Mouse (Mus musculus) forebrain, embryonic 14.5 days (tissue): Measurements from ENCODE around the gene Kcnip4. TPM values are rescaled to one million over a fixed set of nuclear protein-coding genes. Genes with fewer than 3 reads are reported as not detected.

ENCODE experiments used
- ATAC-seq: fragments of 200-750 bp; cut with Nextera tagmentation; 2 replicates; pipeline ENCODE4 v1.8.0; 2017; ENCODE audit warnings: mild to moderate bottlenecking, moderate library complexity
- DNase-seq: peaks from one replicate; pipeline ENCODE4 v3.0.0-alpha.2; 2015; ENCODE audit warnings: low spot score
- H3K27ac ChIP-seq: fragments of 300-500 bp; sonication (generic); 2 replicates; pipeline ENCODE4 v1.5.1; 2014; ENCODE audit warnings: low read depth, mild to moderate bottlenecking, control low read depth, low read length, moderate library complexity
- H3K27me3 ChIP-seq: fragments of 300-500 bp; sonication (generic); replicated peaks from 2 replicates; pipeline ENCODE4 v1.6.1; 2014; ENCODE audit warnings: low read length, control low read depth, mixed read lengths; ENCODE audit not compliant: control insufficient read depth, insufficient read depth
- H3K36me3 ChIP-seq: fragments of 300-500 bp; sonication (generic); 2 replicates; pipeline ENCODE4 v1.6.1; 2014; ENCODE audit warnings: low read length, control low read depth; ENCODE audit not compliant: control insufficient read depth, insufficient read depth
- H3K4me1 ChIP-seq: fragments of 300-500 bp; sonication (generic); 2 replicates; pipeline ENCODE4 v1.6.1; 2014; ENCODE audit warnings: antibody characterized with exemption, low read length, control low read depth; ENCODE audit not compliant: control insufficient read depth, insufficient read depth
- H3K4me2 ChIP-seq: fragments of 300-500 bp; sonication (generic); 2 replicates; pipeline ENCODE4 v1.6.1; 2014; ENCODE audit warnings: mild to moderate bottlenecking, control low read depth, low read length
- H3K4me3 ChIP-seq: fragments of 300-500 bp; sonication (generic); 2 replicates; pipeline ENCODE4 v1.5.1; 2014; ENCODE audit warnings: low read depth, low read length, control low read depth
- H3K9ac ChIP-seq: fragments of 300-500 bp; sonication (generic); 2 replicates; pipeline ENCODE4 v1.6.1; 2014; ENCODE audit warnings: mild to moderate bottlenecking, low read length, control low read depth, moderate library complexity
- H3K9me3 ChIP-seq: fragments of 300-500 bp; sonication (generic); replicated peaks from 2 replicates; pipeline ENCODE4 v1.6.1; 2016; ENCODE audit warnings: low read length, control low read depth, mixed read lengths; ENCODE audit not compliant: control insufficient read depth
- WGBS: fragments of 180-500 bp; shearing (Covaris S2); extraction: QIAGEN DNeasy Blood & Tissue Kit; methylation state at CpG from one replicate; pipeline ENCODE4 v1.1.7; 2014; 5-methylcytosine and 5-hydroxymethylcytosine counted together
- polyA plus RNA-seq: library from polyadenylated mRNA; unstranded; fragments of >200 nt; fragmentation: Nextera tagmentation; extraction: Ambion mirVana; gene quantifications from 2 replicates; pipeline ENCODE4 v1.2.1, GENCODE M21; 2014

Kcnip4 gene
- polyA plus RNA-seq, 1 experiment from 2014 or later, result 8.0 TPM

DNA sequence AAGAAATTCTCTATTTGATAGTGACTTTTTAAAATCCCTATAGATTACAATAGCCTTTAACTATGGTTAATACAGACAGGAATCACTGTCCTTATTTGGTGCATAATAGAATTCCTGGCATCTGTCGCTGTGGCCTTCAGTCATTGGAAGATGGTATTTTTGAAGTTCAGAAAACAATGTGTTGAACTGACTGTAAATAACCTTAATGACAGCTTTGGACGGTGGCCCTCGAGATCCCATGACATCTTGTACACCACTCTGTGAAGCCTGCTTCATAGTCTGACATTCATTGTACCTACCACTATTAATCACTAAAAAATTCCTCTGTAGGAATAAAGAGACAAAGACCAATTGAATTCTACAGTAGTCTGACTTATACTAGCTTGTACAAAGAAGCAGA, 430.4 kb downstream of the Kcnip4 start:
- H3K4me1 ChIP-seq, result no peaks in the 10 kb centered on the region
- no peaks in the 10 kb centered on the region for H3K27me3 ChIP-seq
- no peak overlapping the region for H3K4me3 ChIP-seq
- WGBS, result 57% methylated on average over 3 of the region's 3 CpGs
- H3K4me2 ChIP-seq, result no peak overlapping the region
- ATAC-seq (no peak), DNase-seq (no peak)
- no peak overlapping the region for H3K9ac ChIP-seq
- no peaks in the 10 kb centered on the region for H3K36me3 ChIP-seq
- H3K27ac ChIP-seq, result no peak overlapping the region
- H3K9me3 ChIP-seq, result no peaks in the 10 kb centered on the region

DNA sequence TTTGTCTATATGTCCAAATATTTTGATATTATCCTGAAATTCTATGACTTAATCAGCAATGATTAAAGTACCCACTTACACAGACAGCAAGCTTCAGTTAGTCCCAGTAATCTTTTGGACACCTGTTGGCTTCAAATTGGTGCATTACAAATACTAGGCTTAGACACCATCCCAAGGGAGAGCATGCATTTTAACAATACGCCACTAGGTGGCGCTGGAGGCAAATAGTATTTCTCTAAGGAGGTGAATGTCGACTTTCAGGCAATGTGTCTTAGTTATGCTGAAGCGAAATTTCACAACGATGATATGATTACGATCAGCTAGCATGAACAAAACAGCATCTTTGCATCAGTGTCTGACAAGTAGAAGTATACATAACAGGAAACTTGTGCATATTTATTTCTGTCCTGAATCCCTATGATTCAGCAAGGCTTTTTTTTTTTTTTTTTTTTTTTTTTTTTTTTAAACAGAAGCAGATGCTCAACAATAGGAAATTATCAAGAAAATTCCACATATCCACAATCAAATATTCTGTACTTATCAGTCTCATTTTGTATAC, 434.5 kb downstream of the Kcnip4 start:
- 11% methylated on average over 6 of the region's 6 CpGs for WGBS
- Histone ChIP-seq H3K4me1 (no peaks in the 10 kb centered on the region), H3K27me3 (no peaks in the 10 kb centered on the region), H3K9me3 (no peaks in the 10 kb centered on the region), H3K4me2 (0 out of 2 replicates have a peak overlapping the region, but pooled peaks have one; percentile 24), H3K36me3 (no peaks in the 10 kb centered on the region), H3K9ac (no peak overlapping the region), H3K4me3 (no peak overlapping the region), H3K27ac (no peak overlapping the region)
- peak; percentile 95 for ATAC-seq
- DNase-seq, result peak; percentile 94

DNA sequence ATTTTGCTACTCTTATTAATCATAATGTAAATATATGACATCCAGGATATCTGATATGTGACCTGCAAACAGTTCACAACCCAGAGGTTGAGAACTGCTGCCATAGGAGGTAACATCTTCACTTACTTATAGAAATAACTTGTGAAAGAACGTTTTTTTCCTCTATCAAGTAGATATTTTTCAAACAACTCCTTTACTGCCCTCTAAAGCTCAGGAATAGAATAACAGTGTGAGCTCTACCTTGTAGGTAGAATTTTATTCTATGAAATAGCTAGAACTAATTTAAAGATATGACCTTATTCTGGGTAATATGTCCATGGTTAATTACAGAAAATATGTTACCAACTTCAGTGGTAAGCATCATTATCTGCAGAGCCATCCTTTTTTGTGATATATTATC, 459.1 kb downstream of the Kcnip4 start:
- ATAC-seq (no peak), DNase-seq (peak; percentile 58)
- H3K9me3 ChIP-seq, result no peaks in the 10 kb centered on the region

DNA sequence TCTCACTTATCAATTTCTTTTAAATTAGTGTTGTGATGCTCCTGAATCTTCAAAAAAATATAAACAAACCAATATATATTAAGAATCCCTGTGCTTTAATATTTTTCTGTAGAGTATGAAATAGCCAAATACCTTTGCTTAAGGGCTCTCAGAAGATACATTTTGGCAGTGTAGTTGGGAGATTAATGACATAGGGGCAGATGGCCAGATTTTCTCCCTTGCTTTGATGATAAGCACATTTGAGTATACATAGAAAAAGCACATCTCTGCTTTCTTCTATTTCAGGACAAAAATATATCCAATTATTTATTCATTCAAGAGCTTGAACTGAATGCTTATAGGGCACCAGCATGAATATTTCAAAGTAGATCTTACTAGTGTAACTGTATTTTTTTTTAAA, 465.8 kb downstream of the Kcnip4 start:
- DNase-seq (no peak), ATAC-seq (no peak)
- no peak overlapping the region for H3K27ac ChIP-seq
- no peak overlapping the region for H3K9ac ChIP-seq
- no peaks in the 10 kb centered on the region for H3K4me1 ChIP-seq
- H3K4me2 ChIP-seq, result no peak overlapping the region
- no peaks in the 10 kb centered on the region for H3K27me3 ChIP-seq
- H3K36me3 ChIP-seq, result no peaks in the 10 kb centered on the region
- H3K4me3 ChIP-seq, result no peak overlapping the region
- H3K9me3 ChIP-seq, result no peaks in the 10 kb centered on the region

More for the DNA sequence above, 459.1 kb downstream of the Kcnip4 start:
- no peak overlapping the region for H3K27ac ChIP-seq
- H3K4me3 ChIP-seq, result no peak overlapping the region
- H3K36me3 ChIP-seq, result no peaks in the 10 kb centered on the region
- H3K27me3 ChIP-seq, result no peaks in the 10 kb centered on the region
- no peak overlapping the region for H3K4me2 ChIP-seq
- H3K4me1 ChIP-seq, result no peaks in the 10 kb centered on the region
- WGBS, result 31% methylated on average over 1 of the region's 1 CpGs
- H3K9ac ChIP-seq, result no peak overlapping the region

DNA sequence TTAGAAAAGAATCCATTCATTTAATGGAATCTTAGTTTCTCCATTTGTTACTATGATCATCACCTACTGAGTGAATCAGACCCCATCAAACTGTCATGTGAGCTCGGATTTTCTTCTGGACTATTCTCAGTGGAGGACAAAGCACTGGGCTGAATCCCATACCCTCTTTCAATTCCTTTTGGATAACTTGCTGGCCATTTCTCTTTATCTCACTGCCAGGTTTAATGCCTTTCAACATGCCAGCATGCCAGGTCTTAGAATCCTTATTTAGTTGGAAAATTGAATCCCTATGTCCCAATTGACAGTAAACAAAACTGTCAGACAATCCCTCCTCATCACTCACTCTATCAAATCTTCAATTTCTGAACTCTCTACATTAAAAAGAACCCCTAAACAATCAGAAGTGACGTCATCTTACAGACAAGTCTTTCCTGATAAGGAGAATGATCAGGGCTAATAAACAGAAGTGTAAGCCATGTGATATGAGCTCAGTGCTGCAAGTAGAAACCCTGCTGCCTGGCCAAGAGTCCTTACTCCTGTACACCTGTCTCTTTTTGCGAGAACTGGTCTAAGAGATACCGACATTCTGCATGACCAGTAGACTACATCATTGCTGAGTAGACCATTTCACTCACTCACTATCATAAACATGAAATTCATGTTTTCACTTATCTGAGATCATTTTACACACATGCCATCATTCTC, 466.9 kb downstream of the Kcnip4 start:
- 88% methylated on average over 4 of the region's 4 CpGs for WGBS
- no peaks in the 10 kb centered on the region for H3K9me3 ChIP-seq
- H3K4me1 ChIP-seq, result no peaks in the 10 kb centered on the region
- H3K27me3 ChIP-seq, result no peaks in the 10 kb centered on the region
- H3K9ac ChIP-seq, result no peak overlapping the region
- no peak overlapping the region for H3K4me2 ChIP-seq
- H3K36me3 ChIP-seq, result no peaks in the 10 kb centered on the region
- H3K27ac ChIP-seq, result no peak overlapping the region
- H3K4me3 ChIP-seq, result no peak overlapping the region
- no peak for ATAC-seq
- DNase-seq, result no peak

DNA sequence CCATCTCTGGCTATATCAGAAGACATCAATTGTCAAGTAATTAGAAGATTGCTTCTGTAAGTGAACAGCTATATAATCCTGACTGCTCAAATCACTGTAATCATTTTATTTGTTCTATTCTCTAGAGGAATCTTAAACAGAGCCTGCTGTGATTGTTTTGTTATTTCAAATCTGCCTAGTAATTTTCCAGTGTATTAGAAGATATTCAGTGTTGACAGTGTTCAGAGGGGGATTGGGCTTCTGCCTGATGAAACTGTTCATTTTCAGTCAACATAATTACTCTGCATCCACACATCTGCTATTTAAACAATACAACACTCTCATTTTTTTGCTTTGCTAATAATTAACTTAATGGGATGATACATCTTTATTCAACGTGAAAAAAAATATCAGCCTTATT, 476.7 kb downstream of the Kcnip4 start:
- no peak overlapping the region for H3K9ac ChIP-seq
- 72% methylated on average over 1 of the region's 1 CpGs for WGBS
- H3K27ac ChIP-seq, result no peak overlapping the region
- peak; percentile 69 for ATAC-seq
- no peaks in the 10 kb centered on the region for H3K4me1 ChIP-seq
- H3K4me3 ChIP-seq, result no peak overlapping the region
- no peak overlapping the region for H3K4me2 ChIP-seq
- peak; percentile 33 for DNase-seq
- H3K9me3 ChIP-seq, result no peaks in the 10 kb centered on the region
- no peaks in the 10 kb centered on the region for H3K36me3 ChIP-seq
- no peaks in the 10 kb centered on the region for H3K27me3 ChIP-seq

DNA sequence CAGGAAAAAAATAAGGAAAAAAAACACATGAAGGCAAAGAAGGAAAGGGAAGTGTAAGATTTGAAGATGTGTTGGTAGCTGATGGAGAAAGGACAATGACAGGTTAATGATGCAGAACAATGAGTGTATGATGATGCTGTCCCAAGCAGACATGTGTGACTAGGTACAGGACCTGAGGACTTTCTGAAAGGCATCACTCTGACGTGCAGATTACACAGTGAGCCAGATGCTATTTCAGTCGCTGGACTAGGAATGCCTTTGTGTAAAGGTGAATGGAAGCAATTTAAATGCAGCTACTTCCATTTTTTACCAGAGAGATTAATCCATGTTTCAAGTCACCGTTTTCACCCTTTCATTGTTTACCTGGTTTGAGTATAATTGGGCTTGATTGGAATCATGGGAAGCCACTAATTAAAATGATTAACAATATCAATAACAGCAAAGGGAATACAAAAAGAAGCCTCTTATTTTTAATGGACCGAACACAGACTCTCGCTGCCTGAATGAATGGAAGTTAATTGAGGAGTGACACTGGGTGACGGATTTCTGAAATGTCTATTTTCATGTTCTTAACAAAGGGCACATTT, 483.4 kb downstream of the Kcnip4 start:
- H3K9me3 ChIP-seq, result no peaks in the 10 kb centered on the region
- no peak overlapping the region for H3K4me3 ChIP-seq
- H3K9ac ChIP-seq, result no peak overlapping the region
- no peaks in the 10 kb centered on the region for H3K36me3 ChIP-seq
- H3K4me1 ChIP-seq, result no peaks in the 10 kb centered on the region
- H3K27ac ChIP-seq, result no peak overlapping the region
- H3K4me2 ChIP-seq, result no peak overlapping the region
- peak; percentile 32; the same call in 1 of the 2 replicates for ATAC-seq
- H3K27me3 ChIP-seq, result no peaks in the 10 kb centered on the region
- 5% methylated on average over 6 of the region's 6 CpGs for WGBS
- DNase-seq, result peak; percentile 26

DNA sequence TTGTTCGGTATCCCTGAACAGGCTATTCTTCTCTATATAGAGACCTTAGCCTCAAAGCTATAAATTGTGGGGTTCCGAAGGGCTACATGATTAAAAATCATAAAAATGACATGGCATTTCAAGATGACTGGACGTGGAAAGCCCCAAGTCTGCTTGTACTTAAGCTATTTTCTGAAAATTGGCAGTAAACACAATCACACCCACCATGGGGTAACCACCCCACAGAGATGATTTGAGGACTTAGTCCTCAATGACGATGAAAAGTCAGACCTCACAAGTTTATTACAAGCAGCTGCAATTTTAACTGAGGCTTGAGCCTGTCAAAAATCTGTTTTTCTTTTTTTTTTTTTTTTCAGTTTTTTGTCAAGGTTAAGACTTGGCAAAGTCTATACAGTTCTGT, 527.3 kb downstream of the Kcnip4 start:
- Histone ChIP-seq H3K4me2 (no peak overlapping the region), H3K9ac (no peak overlapping the region), H3K4me1 (no peaks in the 10 kb centered on the region), H3K27ac (no peak overlapping the region), H3K36me3 (no peaks in the 10 kb centered on the region), H3K9me3 (no peaks in the 10 kb centered on the region), H3K27me3 (no peaks in the 10 kb centered on the region), H3K4me3 (no peak overlapping the region)
- DNase-seq (peak; percentile 2), ATAC-seq (no peak)
- WGBS, result 70% methylated on average over 4 of the region's 4 CpGs

DNA sequence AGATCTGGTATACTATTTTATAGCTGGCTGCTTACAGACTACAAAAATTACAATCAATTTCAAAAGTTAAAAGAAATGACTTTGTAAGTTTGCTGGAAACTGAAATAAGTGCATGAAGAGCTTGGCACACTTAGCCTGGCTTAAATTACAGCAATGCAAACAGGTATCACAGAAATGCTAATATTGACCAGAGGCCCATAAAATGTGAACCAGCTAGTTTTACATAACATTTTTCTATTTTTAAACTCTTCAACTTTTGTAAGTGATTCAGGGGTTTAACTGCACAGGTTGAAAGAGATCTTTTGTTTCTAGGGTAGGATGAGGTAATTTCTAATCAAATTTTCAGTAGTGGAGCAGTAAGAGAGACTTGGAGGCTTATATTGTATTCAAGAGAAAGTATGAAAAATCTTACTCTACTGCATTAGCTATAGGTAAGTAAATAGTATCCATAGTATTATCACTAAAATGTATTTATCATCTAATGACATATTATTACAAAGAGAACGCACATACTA, 535.5 kb downstream of the Kcnip4 start:
- 94% methylated on average over 1 of the region's 1 CpGs for WGBS
- H3K36me3 ChIP-seq, result no peaks in the 10 kb centered on the region

More for the DNA sequence above, 535.5 kb downstream of the Kcnip4 start:
- H3K9ac ChIP-seq, result no peak overlapping the region
- no peak for DNase-seq
- H3K4me1 ChIP-seq, result no peaks in the 10 kb centered on the region
- no peak overlapping the region for H3K4me2 ChIP-seq
- H3K9me3 ChIP-seq, result no peaks in the 10 kb centered on the region
- H3K27me3 ChIP-seq, result no peaks in the 10 kb centered on the region
- no peak for ATAC-seq
- H3K4me3 ChIP-seq, result no peak overlapping the region
- no peak overlapping the region for H3K27ac ChIP-seq
